Mouse (Mus musculus) embryonic stem cell, embryonic (primary cell): ENCODE measurements around the gene Cage1.

ENCODE experiments used
- CTCF ChIA-PET, 4 experiments: fragments of 300-600 bp in 2 of 4; fragments of 350-600 bp in 2 of 4; sonication (Branson Sonifier 250); formaldehyde crosslinking; loops; one replicate each; lab custom pipeline; 2022; ENCODE audit warnings: inconsistent platforms in 2 of 4; lab: Charles Lee
- POLR2A ChIA-PET, 4 experiments: fragments of 300-600 bp in 2 of 4; fragments of 350-600 bp in 2 of 4; sonication (Branson Sonifier 250); formaldehyde crosslinking; loops; one replicate each; lab custom pipeline; 2022; ENCODE audit warnings: antibody characterized with exemption in 4 of 4, inconsistent platforms in 1 of 4; lab: Charles Lee

Gene Cage1

DNA sequence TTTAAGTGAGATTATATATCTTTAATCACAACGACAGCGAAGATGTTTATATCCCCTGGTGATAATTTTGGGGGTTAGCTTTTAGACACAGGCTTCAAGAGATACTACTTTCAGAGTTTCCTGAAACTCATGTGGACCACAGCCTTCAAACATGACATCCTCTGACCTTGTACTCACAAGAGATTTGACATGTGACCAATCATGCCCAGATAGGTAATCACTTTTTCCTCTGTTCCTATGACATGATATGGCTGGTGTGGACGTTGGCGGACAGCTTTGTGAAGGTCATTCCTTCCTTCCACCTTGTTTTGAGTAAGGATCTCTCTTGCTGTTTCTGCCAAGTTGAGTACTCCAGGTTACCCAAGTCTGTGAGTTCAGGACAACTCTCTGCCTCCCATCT, 8.5 kb downstream of the Cage1 start:
- CTCF ChIA-PET, result no interaction called here
- POLR2A ChIA-PET, result interaction anchor here in 1 of 4 experiments (0.7 to 1.2 kb wide), 4 partner anchors 12 to 33 kb away, joined by 3 to 4 read pairs (median 3); no protein-coding TSS in a partner anchor

DNA sequence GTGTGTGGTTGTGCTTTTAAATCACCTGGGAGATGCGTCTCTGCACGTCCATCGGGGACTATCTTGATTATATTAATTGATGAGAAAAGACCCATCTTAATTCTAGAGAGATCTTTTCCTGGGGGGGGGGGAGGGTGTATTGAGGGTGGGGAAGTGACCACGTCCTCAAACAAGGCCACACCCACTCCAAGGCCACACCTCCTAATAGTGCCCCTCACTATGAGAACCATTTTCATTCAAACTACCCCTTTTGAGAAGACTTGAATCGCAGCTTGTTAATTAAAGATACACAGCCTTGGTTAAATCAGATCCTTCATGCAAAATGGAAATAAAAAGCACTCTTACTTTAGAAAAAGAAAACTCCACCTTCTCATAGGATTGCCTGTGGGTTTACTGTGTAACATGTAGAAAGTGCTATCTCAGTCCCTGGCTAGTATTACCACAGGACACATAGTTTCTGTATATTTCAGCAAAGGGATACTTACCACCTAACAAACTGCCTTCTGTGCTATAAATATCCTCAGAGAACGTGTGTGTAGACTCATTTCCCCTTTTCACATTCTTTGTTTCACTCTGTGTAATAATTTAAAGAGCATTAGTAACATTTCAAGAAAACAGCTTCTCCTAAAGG, 9.1 kb downstream of the Cage1 start:
- ChIA-PET CTCF (interaction anchor here in 2 of 4 experiments (0.6 to 0.7 kb wide), 2 partner anchors 75 to 81 kb away, joined by 3 to 4 read pairs; no protein-coding TSS in a partner anchor), POLR2A (interaction anchor here in 1 of 4 experiments (0.7 to 1.2 kb wide), 4 partner anchors 13 to 34 kb away, joined by 3 to 4 read pairs (median 3); no protein-coding TSS in a partner anchor)

DNA sequence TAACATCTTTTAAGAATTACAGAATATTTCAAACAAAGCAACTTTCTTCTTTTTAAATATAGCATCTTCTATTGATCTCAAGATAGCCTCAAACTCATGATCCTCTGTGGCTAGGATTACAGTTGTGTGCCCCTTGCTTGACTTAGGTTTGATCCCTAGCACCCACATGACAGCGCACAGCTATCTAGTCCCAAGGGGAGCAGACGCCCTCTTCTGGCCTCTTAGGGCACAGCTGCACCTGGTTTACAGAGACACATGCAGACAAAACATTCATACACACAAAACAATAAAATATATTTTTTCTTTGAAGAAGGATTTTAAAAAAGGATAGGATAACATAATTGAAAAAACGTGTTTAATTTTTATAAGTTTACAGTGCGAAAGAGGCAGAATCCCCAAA, 11.0 kb downstream of the Cage1 start:
- CTCF ChIA-PET, result interaction anchor here (0.6 to 1.7 kb wide), 21 partner anchors 9 to 592 kb away, joined by 3 to 10 read pairs (median 4); no protein-coding TSS in a partner anchor
- POLR2A ChIA-PET, result interaction anchor here in 2 of 4 experiments (0.6 to 1.0 kb wide), 3 partner anchors 10 to 57 kb away, joined by 3 to 4 read pairs (median 4); no protein-coding TSS in a partner anchor

DNA sequence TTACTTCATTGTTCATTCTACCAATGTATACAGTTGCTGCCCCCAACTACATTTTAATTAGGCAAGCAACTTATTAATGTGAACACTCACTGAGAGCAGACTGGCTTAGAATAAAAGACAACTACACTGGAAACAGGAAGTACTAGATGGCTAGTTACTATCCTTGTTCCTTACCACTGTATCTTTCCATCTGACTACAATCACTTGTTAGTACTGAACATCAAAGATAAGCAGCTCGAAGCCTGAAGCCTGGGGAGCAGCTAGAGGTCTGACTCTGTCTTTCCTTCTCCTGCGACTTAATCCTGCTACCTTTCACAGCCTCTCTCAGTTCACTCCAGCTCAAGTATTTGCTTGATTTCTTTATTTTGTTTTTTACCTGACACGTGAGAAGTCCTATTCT, 18.1 kb downstream of the Cage1 start:
- ChIA-PET CTCF (no interaction called here), POLR2A (interaction anchor here in 1 of 4 experiments (1.0 kb wide), 1 partner anchor 18 kb away, joined by 3 read pairs; the partner anchor contains the start of genes Cage1 and Riok1)

DNA sequence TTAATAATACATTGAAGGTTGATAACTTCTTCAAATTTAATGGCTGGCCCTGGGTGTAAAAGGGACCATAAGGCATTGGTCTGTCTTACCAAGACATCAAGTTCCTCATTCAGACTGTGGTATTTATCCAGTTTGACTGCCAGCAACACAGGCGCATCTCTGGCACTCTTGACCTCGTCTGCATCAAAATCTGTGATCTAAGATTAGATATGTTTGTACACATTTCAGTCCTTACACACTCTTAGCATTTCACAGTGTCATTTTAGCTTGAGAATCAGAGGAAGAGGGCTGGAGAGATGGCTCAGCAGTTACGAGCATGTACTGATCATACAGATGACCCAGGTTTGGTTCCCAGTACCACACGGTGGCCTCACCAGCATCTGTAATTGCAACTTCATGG, 21.3 kb downstream of the Cage1 start:
- ChIA-PET POLR2A (no interaction called here), CTCF (no interaction called here)

DNA sequence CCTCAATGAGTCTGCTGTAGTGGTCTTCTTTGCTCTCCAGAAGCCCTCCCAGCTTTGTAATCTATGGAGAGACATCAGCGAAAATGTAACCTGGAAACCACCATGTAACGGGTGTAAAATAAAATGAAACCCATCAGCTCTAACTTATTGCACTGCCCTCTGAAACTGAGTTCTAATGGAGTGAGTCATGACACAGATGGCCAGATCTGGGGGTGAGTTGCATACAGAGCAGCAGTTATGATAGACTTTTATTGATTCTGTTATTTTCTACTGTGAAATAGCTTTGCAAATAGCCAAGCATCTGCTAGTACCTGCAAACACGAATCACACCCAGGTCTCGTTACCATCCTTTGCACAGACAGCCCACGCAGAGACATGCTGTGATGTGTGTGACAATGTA, 24.4 kb downstream of the Cage1 start:
- ChIA-PET POLR2A (interaction anchor here in 1 of 4 experiments (1.3 kb wide), 1 partner anchor 10 kb away, joined by 4 read pairs; no protein-coding TSS in a partner anchor), CTCF (interaction anchor here in 1 of 4 experiments (1.1 kb wide), 1 partner anchor 13 kb away, joined by 4 read pairs; no protein-coding TSS in a partner anchor)

DNA sequence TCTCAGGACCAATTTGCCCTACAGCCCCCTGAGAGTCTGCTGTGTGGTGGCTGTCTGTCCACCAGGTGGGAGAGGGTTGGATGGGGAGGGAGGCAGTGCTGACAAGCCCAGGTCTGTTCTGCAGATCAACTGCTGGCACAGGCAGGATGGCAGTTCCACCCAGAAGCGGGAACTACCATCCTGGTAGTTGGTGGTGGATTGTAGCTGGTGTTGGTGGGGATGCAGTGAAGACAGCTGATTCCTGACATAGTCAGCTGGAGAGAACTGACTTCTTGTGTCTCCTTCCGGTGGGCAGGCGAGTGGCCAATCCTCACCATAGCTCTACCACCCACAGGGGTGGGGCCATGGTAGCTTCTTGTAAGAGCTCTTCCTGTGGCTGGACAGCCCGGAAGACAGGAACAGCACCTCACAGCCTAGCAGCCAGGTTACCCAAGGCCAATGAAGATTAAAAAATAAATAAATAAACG, 26.4 kb downstream of the Cage1 start:
- ChIA-PET CTCF (interaction anchor here in 2 of 4 experiments (1.1 to 1.2 kb wide), 2 partner anchors 15 kb away, joined by 4 read pairs; no protein-coding TSS in a partner anchor), POLR2A (interaction anchor here in 1 of 4 experiments (1.5 to 1.6 kb wide), 2 partner anchors 9 to 13 kb away, joined by 5 read pairs; no protein-coding TSS in a partner anchor)

DNA sequence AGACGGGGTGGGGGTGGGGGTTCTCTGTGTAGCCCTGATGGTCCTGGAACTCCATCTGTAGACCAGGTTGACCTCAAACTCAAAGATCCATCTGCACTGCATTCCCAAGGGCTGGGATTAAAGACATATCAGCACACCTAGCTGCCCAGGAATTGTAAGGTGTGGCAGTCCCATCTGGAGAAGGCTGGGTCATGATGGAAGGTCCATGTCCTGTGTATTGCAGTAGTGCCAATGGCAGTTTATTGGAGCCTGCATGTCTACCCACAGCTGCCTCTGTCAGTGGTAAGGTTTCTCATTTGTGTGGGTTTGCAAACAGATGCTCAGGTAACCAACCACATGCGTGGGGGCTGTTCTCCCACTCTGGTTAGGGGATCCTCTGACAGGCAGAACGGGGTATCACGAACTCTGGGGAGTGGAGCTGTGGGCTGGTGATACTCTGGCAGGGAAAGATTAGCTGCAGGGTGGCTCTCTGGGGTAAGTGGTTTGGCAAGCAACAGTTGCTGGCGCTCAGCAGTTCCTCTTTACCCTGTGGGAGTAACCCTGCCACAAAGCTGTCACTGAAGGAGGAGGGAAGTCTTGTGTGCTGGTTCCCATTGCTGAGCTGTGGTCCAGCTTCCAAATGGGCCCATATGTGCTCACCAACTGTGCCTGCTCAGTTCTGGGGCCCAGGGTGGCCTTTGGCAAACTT, 27.0 kb downstream of the Cage1 start:
- ChIA-PET CTCF (interaction anchor here in 2 of 4 experiments (1.1 to 1.2 kb wide), 2 partner anchors 16 kb away, joined by 4 read pairs; no protein-coding TSS in a partner anchor), POLR2A (interaction anchor here in 1 of 4 experiments (1.5 to 1.6 kb wide), 2 partner anchors 8 to 13 kb away, joined by 5 read pairs; no protein-coding TSS in a partner anchor)

DNA sequence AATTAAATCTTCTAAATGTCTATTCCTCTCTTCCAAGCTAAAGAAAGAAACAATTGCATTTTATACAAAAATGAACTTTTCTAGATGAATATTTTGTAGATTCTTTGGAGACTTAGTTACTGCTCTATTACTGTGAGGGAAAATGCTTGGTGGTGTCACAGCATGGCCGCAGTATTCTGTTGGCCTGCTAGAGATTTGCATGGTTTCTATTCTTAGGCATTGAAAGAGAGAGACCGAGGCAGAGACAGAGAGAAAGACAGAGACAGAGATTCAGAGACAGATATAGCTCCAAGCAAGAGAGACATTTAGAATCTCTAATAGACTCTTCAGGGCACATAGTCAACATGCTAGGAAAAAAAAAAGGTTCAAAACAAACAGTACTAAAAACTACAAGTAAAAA, 28.9 kb downstream of the Cage1 start:
- POLR2A ChIA-PET, result no interaction called here
- CTCF ChIA-PET, result interaction anchor here in 2 of 4 experiments (1.1 to 1.2 kb wide), 2 partner anchors 18 to 61 kb away, joined by 3 read pairs; no protein-coding TSS in a partner anchor

DNA sequence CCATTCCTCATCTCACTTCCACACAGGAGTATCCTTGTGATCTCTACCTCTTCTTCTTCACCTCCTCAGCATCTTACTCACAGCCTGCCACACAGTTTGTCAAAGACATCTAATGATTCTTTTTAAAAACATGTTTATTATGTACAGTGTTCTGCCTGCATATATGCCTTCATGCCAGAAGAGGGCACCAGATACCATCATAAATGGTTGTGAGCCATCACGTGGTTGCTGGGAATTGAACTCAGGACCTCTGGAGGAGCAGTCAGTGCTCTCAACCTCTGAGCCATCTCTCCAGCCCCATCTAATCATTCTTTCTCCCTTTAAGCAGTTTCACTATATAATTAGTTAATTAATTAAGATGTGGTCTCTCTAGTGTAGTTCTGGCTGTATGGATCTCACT, 34.4 kb downstream of the Cage1 start:
- POLR2A ChIA-PET, result interaction anchor here in 2 of 4 experiments (0.6 to 1.7 kb wide), 4 partner anchors 8 to 957 kb away, joined by 3 to 6 read pairs (median 4); partner anchors contain the start of gene Ssr1 (in 1 of the 2)
- CTCF ChIA-PET, result interaction anchor here (0.5 to 1.9 kb wide), 8 partner anchors 20 to 233 kb away, joined by 3 to 5 read pairs (median 4); no protein-coding TSS in a partner anchor

DNA sequence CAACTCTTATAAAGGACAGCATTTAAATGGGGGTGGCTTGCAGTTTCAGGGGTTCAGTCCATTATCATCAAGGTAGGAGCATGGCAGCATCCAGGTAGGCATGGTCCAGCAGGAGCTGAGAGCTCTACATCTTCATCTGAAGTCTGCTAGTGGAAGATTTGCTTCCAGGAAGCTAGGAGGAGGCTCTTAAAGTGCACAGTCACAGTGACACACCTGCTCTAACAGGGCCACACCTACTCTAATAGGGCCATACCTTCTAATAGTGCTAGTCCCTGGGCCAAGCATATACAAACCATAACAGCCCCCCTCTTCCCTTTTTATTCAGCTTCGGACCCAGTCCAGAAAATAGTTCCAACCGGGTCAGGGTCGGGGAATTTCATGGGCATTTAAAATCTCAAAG, 37.2 kb downstream of the Cage1 start:
- ChIA-PET CTCF (no interaction called here), POLR2A (interaction anchor here in 1 of 4 experiments (0.9 kb wide), 1 partner anchor 38 kb away, joined by 3 read pairs; the partner anchor contains the start of genes Cage1 and Riok1)

DNA sequence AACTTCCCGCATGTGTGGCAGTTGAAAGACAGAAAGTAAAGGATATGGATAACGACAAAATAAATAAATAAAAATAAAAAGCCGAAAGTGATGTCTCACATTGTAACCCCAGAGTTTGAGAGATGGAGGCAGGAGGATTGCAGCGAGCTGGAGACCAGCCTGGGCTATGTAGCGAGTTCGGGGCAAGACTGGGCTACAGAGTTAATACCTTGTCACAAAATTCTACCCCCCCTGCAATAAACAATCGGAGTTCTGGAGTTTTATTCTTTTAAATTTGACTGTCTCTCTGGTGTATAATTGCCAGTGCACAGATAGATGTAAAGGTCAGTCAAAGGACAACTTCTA, 42.5 kb downstream of the Cage1 start:
- POLR2A ChIA-PET, result interaction anchor here in 3 of 4 experiments (0.5 to 12.8 kb wide), 18 partner anchors 8 to 558 kb away, joined by 3 to 298 read pairs (median 4); no protein-coding TSS in a partner anchor
- CTCF ChIA-PET, result interaction anchor here in 1 of 4 experiments (0.9 to 2.0 kb wide), 2 partner anchors 25 to 32 kb away, joined by 3 to 7 read pairs; no protein-coding TSS in a partner anchor

DNA sequence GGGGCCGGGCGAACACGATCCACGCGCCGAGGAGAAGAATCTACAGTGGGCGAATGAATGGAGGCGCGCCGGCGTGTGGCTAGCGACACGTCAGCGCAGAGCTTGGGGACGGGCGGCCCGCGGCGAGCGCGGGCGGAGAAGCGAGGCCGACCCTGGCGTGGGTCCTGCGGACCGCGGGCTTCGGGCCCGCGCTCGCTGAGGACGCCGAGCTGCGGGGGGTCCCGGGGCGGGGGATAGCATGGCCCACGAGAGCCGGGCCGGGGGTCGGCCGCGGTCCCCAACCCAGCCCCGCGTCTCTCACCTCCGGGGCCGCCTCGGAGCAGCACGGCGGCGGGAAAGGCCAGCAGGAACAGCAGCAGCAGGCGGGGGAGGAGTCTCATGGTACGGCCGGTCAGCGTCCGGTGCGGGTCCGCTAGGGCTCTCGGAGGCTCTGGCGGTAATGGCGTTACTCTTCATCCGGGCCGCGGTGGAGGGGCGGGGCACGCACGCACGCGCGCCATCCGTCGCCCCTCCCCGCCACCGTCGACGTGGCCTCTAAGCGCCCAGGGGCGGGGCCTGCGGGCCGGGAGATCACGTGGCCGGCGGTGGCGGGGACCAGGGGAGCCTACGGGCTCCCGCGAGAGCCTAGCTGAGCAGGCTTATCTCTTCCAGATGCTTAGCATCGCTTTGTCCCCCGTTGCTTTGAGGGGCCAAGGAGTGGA, 43.0 kb downstream of the Cage1 start, which contains the start of gene Ssr1:
Gene Ssr1, minus strand, starts transcription at position 514 of the 701 bp plus-strand sequence.
- POLR2A ChIA-PET, result interaction anchor here in 3 of 4 experiments (0.5 to 12.8 kb wide), 30 partner anchors 8 to 560 kb away, joined by 3 to 298 read pairs (median 4); partner anchors contain the start of gene Snrnp48 (in 1 of the 3)
- CTCF ChIA-PET, result interaction anchor here in 1 of 4 experiments (0.9 to 2.0 kb wide), 2 partner anchors 24 to 31 kb away, joined by 3 to 7 read pairs; no protein-coding TSS in a partner anchor

DNA sequence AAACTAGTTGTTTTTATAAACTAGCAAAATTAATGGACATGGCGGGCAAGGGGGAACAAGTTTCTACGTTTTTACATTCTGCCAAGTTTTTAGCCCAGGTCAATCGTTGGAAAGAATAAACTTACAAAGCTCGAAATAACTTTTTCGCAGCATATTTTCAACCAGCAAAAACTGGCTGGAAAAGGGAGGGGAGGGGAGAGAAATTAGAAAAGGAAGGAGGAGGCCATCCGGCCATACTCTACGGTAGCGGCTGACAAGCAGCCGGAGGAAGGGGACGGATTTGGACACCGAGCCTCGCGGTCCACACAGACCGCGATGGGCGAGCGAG, 43.5 kb downstream of the Cage1 start:
- ChIA-PET POLR2A (interaction anchor here in 3 of 4 experiments (0.6 to 12.8 kb wide), 21 partner anchors 9 to 559 kb away, joined by 3 to 298 read pairs (median 4); partner anchors contain the start of gene Snrnp48 (in 1 of the 3)), CTCF (interaction anchor here in 1 of 4 experiments (2.0 kb wide), 1 partner anchor 31 kb away, joined by 7 read pairs; no protein-coding TSS in a partner anchor)

DNA sequence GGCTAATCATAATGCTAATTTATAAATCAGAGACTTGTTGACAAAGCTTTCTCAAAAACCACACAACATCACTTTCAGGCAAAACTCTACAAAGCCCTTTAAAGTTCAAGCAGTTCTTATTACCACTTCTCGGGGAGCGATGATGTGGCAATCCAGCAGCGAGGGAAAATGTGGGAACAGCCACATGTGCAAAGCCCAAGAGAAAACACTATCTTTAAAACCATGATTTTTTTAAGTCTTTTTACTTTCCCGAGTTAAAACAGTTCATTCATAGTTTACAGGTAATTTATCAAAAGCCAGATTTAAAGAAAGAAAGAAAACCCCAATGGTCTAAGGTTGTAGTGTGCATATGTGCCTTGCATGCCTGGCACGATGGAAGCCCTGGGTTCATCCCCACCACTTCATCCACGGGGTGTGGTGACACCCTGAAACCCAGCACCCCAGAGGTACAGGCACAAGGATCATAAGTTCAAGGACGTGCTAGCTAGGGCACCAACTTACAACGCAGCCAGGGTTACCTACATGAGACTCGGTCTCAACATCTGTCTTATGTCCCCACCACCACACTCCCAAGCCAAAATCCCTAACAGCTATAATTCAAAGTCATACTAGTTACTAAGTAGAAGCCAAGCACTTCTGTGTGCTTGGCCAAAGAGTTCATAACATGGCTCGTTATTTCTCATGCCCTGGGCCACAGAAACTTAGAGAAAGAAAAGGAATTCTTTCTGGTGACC, 44.1 kb downstream of the Cage1 start:
- ChIA-PET CTCF (interaction anchor here in 1 of 4 experiments (2.0 kb wide), 1 partner anchor 30 kb away, joined by 7 read pairs; no protein-coding TSS in a partner anchor), POLR2A (interaction anchor here in 3 of 4 experiments (0.5 to 12.8 kb wide), 21 partner anchors 10 to 559 kb away, joined by 3 to 298 read pairs (median 4); partner anchors contain the start of gene Snrnp48 (in 1 of the 3))

DNA sequence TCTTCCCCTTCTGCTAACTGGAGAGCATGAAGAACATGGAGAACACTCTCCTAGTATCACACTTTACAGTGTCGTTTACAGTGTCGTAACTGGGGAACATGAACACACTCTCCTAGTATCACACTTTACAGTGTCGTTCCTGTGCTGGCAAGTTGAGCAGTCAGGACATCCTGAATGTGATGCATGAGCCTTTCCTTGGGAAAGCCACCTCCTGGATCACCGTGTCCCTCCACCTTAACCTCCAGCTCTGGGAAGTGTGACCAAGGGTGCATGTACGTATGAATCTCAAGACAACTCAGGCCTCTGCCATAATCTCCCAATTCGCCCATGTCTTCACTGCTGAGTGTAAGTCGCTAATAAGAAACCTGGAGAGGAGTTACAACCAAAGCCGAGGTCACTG, 47.2 kb downstream of the Cage1 start:
- POLR2A ChIA-PET, result interaction anchor here in 2 of 4 experiments (1.2 to 12.8 kb wide), 4 partner anchors 13 to 70 kb away, joined by 3 to 298 read pairs (median 4); no protein-coding TSS in a partner anchor
- CTCF ChIA-PET, result interaction anchor here in 1 of 4 experiments (1.7 kb wide), 1 partner anchor 20 kb away, joined by 4 read pairs; no protein-coding TSS in a partner anchor
